Mouse (Mus musculus) neural tube, embryonic 11.5 days (tissue): ENCODE measurements at regions not wholly inside any gene's neighbourhood (a gene's known extent, or its start where the extent isn't known, plus 50 kb on each side); places are given as distances from the start of the nearest gene placed in this dataset.

ENCODE experiments used
- ATAC-seq: fragments of 200-750 bp; cut with Nextera tagmentation; 2 replicates; pipeline ENCODE4 v1.8.0; 2017; ENCODE audit warnings: moderate number of reproducible peaks, mild to moderate bottlenecking, moderate TSS enrichment, moderate library complexity; ENCODE audit not compliant: insufficient read depth, low FRiP score, low TSS enrichment
- DNase-seq: peaks from one replicate; pipeline ENCODE4 v3.0.0-alpha.2; 2015; ENCODE audit warnings: low spot score
- H3K27ac ChIP-seq: fragments of 300-500 bp; sonication (generic); 2 replicates; pipeline ENCODE4 v1.5.1; 2014; ENCODE audit warnings: low read depth, mild to moderate bottlenecking, low read length
- H3K27me3 ChIP-seq: fragments of 300-500 bp; sonication (generic); 2 replicates; pipeline ENCODE4 v1.6.1; 2014; ENCODE audit warnings: mild to moderate bottlenecking, low read length, mixed read lengths; ENCODE audit not compliant: control insufficient read depth, insufficient read depth
- H3K36me3 ChIP-seq: fragments of 300-500 bp; sonication (generic); 2 replicates; pipeline ENCODE4 v1.6.1; 2014; ENCODE audit warnings: mild to moderate bottlenecking, low read length, moderate library complexity, mixed read lengths; ENCODE audit not compliant: control insufficient read depth, insufficient read depth
- H3K4me1 ChIP-seq: fragments of 300-500 bp; sonication (generic); 2 replicates; pipeline ENCODE4 v1.6.1; 2014; ENCODE audit warnings: low read length, mixed read lengths; ENCODE audit not compliant: control insufficient read depth, insufficient read depth
- H3K4me2 ChIP-seq: fragments of 300-500 bp; sonication (generic); 2 replicates; pipeline ENCODE4 v1.6.1; 2014; ENCODE audit warnings: low read depth, mild to moderate bottlenecking, moderate library complexity
- H3K4me3 ChIP-seq: fragments of 300-500 bp; sonication (generic); 2 replicates; pipeline ENCODE4 v1.5.1; 2014; ENCODE audit warnings: low read depth, low read length
- H3K9ac ChIP-seq: fragments of 300-500 bp; sonication (generic); 2 replicates; pipeline ENCODE4 v1.6.1; 2014; ENCODE audit warnings: mild to moderate bottlenecking, low read length
- H3K9me3 ChIP-seq: fragments of 300-500 bp; sonication (generic); 2 replicates; pipeline ENCODE4 v1.6.1; 2016; ENCODE audit warnings: low read length; ENCODE audit not compliant: control insufficient read depth
- WGBS: fragments of 180-500 bp; shearing (Covaris S2); extraction: QIAGEN DNeasy Blood & Tissue Kit; methylation state at CpG from one replicate; pipeline ENCODE4 v1.1.7; 2014; 5-methylcytosine and 5-hydroxymethylcytosine counted together

DNA sequence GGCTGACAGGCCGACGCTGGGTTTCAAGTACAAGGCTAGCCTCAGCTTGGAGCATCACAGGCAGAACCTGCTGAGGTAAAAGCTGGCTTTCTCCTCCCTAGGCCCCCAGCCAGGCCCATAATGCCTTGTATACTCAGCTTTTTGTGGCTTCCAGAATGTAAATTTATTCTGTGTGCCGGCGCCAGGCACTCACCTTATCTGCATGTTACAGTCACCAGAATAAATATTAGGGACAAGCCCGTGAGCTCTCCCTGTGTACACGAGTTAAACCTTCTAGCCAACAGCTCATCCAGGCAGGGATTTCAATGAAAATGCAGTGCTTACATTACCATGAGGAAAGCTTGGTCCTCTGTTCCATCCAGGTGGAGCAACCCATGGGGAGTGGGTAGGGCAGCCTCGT, 325.3 kb downstream of the Ptpru start:
- Histone ChIP-seq H3K4me1 (no peaks in the 10 kb centered on the region), H3K27ac (no peak overlapping the region), H3K27me3 (no peaks in the 10 kb centered on the region), H3K4me3 (no peak overlapping the region), H3K4me2 (no peak overlapping the region), H3K9me3 (no peaks in the 10 kb centered on the region), H3K9ac (no peak overlapping the region), H3K36me3 (no peaks in the 10 kb centered on the region)
- WGBS = 83% methylated on average over 7 of the region's 7 CpGs
- DNase-seq = no peak
- ATAC-seq = no peak

GRCm38 (mm10) chr4:131520636-131521306, 317.3 kb downstream of the Ptpru start:
- WGBS = 88% methylated on average over 10 of the region's 10 CpGs
- no peaks in the 10 kb centered on the region for H3K4me1 ChIP-seq
- H3K27ac ChIP-seq = no peak overlapping the region
- H3K9ac ChIP-seq = no peak overlapping the region
- H3K4me3 ChIP-seq = no peak overlapping the region
- H3K9me3 ChIP-seq = no peaks in the 10 kb centered on the region
- H3K27me3 ChIP-seq = no peaks in the 10 kb centered on the region
- DNase-seq = no peak
- no peak overlapping the region for H3K4me2 ChIP-seq
- ATAC-seq = no peak
- no peaks in the 10 kb centered on the region for H3K36me3 ChIP-seq

DNA sequence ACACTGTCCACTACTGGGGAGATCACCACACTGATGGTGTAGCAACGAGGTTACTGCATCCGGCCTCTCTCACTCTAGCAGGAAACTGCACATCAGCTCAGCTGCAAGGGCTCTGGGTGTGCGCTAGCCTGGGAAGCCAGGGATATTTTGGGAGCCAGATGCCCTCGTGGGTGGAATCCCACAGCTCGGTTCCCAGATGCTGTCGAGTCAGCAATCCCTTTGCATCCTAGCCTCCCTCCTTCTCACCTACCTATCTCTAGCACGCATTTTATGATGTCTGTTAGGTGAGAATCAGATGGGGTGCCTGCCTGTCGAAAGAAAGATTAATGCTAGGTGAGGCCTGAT, 316.8 kb downstream of the Ptpru start:
- 75% methylated on average over 8 of the region's 8 CpGs for WGBS

DNA sequence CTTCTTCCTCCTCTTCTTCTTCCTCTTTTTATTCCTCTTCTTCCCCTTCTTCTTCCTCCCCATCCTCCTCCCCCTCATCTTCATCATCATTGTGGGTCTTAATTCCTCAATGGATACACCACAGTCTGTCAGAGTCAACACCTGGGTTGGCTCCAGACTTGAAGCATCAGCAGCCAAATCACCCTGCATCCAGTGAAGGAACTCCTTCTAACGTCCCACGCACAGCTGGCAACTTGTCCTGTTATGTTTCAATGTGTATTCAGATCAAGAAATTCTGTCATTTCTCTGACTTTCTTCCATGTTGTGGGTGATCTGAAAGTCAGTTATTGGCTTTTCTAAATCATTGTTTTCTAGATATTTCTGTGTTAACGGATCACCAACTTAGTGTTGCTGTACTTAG, 312.9 kb downstream of the Ptpru start:
- H3K27me3 ChIP-seq = no peaks in the 10 kb centered on the region
- no peak for DNase-seq
- 84% methylated on average over 3 of the region's 3 CpGs for WGBS
- H3K9ac ChIP-seq = no peak overlapping the region
- no peaks in the 10 kb centered on the region for H3K36me3 ChIP-seq
- no peak overlapping the region for H3K4me2 ChIP-seq
- no peaks in the 10 kb centered on the region for H3K9me3 ChIP-seq
- no peak overlapping the region for H3K27ac ChIP-seq
- H3K4me3 ChIP-seq = no peak overlapping the region
- no peaks in the 10 kb centered on the region for H3K4me1 ChIP-seq
- no peak for ATAC-seq

More for the DNA sequence above, 316.8 kb downstream of the Ptpru start:
- ATAC-seq = no peak
- Histone ChIP-seq H3K4me1 (no peaks in the 10 kb centered on the region), H3K27me3 (no peaks in the 10 kb centered on the region), H3K9ac (no peak overlapping the region), H3K27ac (no peak overlapping the region), H3K9me3 (no peaks in the 10 kb centered on the region), H3K4me2 (no peak overlapping the region), H3K4me3 (no peak overlapping the region), H3K36me3 (no peaks in the 10 kb centered on the region)
- no peak for DNase-seq

- no peaks in the 10 kb centered on the region for H3K4me1 ChIP-seq
- no peaks in the 10 kb centered on the region for H3K36me3 ChIP-seq
- H3K4me3 ChIP-seq = no peak overlapping the region
- no peak overlapping the region for H3K9ac ChIP-seq
- H3K9me3 ChIP-seq = no peaks in the 10 kb centered on the region
- H3K4me2 ChIP-seq = no peak overlapping the region
- H3K27me3 ChIP-seq = no peaks in the 10 kb centered on the region
- no peak for ATAC-seq
- WGBS = 81% methylated on average over 5 of the region's 5 CpGs
- no peak for DNase-seq
- no peak overlapping the region for H3K27ac ChIP-seq
These were observed 307.6 kb downstream of the Ptpru start for GRCm38 (mm10) chr4:131530491-131530890.

GRCm38 (mm10) chr4:131531003-131531402, 307.1 kb downstream of the Ptpru start:
- Histone ChIP-seq H3K36me3 (no peaks in the 10 kb centered on the region), H3K4me1 (no peaks in the 10 kb centered on the region), H3K4me2 (no peak overlapping the region), H3K27me3 (no peaks in the 10 kb centered on the region), H3K27ac (no peak overlapping the region), H3K9me3 (no peaks in the 10 kb centered on the region), H3K9ac (no peak overlapping the region), H3K4me3 (no peak overlapping the region)
- no peak for DNase-seq
- 82% methylated on average over 8 of the region's 8 CpGs for WGBS
- ATAC-seq = no peak

DNA sequence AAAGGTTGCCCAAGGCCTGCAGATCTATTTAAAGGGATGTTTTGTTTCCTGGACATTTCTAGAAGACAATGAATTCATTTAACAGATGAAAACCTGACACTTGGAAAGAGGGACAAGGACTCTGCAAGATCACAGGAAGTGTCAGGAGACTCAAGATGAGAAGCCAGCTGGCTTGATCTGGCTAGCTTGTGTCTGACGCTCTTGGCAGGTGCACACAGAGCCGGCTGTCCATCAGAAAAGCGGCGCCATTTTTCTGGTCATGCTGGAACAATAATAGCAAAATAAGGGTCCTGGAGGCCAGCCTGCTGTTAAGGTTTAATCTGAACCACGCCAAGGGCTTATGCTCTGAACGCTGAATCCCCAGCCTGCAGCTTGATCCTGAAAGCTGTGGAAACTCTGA, 303.3 kb downstream of the Ptpru start:
- Histone ChIP-seq H3K9ac (no peak overlapping the region), H3K4me2 (no peak overlapping the region), H3K4me1 (no peaks in the 10 kb centered on the region), H3K9me3 (no peaks in the 10 kb centered on the region), H3K4me3 (no peak overlapping the region), H3K27me3 (no peaks in the 10 kb centered on the region), H3K36me3 (no peaks in the 10 kb centered on the region), H3K27ac (no peak overlapping the region)
- no peak for ATAC-seq
- 77% methylated on average over 6 of the region's 6 CpGs for whole genome bisulfite sequencing
- no peak for DNase-seq

DNA sequence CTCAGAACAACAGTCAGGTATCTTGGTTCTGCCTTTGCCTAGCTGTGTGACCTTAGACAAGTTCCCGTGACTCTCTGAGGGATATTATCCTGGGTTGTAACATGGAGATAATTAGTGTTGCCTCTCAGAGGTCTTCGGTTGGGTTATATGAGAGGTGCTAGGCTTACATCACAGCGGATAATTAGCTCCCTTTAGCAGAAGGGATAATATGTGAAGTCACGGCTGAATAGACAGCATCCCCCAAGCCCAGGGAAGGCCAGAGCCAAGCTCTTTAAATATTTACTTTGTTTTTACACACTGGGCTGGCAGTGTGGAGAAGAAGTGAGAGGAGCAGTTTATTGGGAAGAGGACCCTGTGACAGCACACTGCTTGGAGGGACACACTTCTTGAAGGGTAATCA, 299.9 kb downstream of the Ptpru start:
- H3K4me1 ChIP-seq = no peaks in the 10 kb centered on the region
- 80% methylated on average over 4 of the region's 4 CpGs for WGBS
- H3K4me2 ChIP-seq = no peak overlapping the region
- no peak overlapping the region for H3K9ac ChIP-seq
- no peak for DNase-seq
- H3K9me3 ChIP-seq = no peaks in the 10 kb centered on the region
- no peak overlapping the region for H3K4me3 ChIP-seq
- no peaks in the 10 kb centered on the region for H3K27me3 ChIP-seq
- no peaks in the 10 kb centered on the region for H3K36me3 ChIP-seq
- no peak for ATAC-seq
- H3K27ac ChIP-seq = no peak overlapping the region

- Histone ChIP-seq H3K9me3 (no peaks in the 10 kb centered on the region), H3K27me3 (no peaks in the 10 kb centered on the region), H3K4me2 (no peak overlapping the region), H3K27ac (no peak overlapping the region), H3K4me1 (no peaks in the 10 kb centered on the region), H3K9ac (no peak overlapping the region), H3K36me3 (no peaks in the 10 kb centered on the region), H3K4me3 (no peak overlapping the region)
- DNase-seq = no peak
- WGBS = 41% methylated on average over 12 of the region's 12 CpGs
- no peak for ATAC-seq
These were observed 291.5 kb downstream of the Ptpru start for GRCm38 (mm10) chr4:131546422-131547200.
